Mouse (Mus musculus) adrenal gland, adult 18-20 months (tissue): ENCODE results near the gene Gabpb1. TPM values are rescaled to one million over a fixed set of nuclear protein-coding genes. Genes with fewer than 3 reads are reported as not detected.
A peak's percentile ranks its signal among the peaks of the same experiment; 100 is the strongest.
"Not testable (repeated sequence)": the region's sequence is repeated elsewhere in the genome, so short reads cannot be mapped to it uniquely, and the experiment has no call there.

Experiments
- DNase-seq, 2 experiments: peaks; one replicate each; pipeline ENCODE4 v3.0.0; 2021 to 2022; ENCODE audit warnings: low spot score in 2 of 2
- total RNA-seq, 2 experiments: library from RNA; stranded (reverse); gene quantifications; 1 replicate in 1 of 2; 2 replicates in 1 of 2; pipeline ENCODE4 v1.2.3; 2021

The Gabpb1 gene
- total RNA-seq, 2 experiments from 2014 or later = 12.9 to 23.8 TPM

- no peak for DNase-seq
Observed at GRCm38 (mm10) chr2:126644768-126645167, 31.4 kb downstream of the Gabpb1 start.

GRCm38 (mm10) chr2:126640298-126640697 lies 35.8 kb downstream of the Gabpb1 start:
- no peak for DNase-seq

- DNase-seq = no peak
Observed at GRCm38 (mm10) chr2:126635939-126636823, 40.0 kb downstream of the Gabpb1 start.

GRCm38 (mm10) chr2:126633165-126633564 lies 43.0 kb downstream of the Gabpb1 start:
- DNase-seq = no peak

GRCm38 (mm10) chr2:126628455-126628995 lies 47.6 kb downstream of the Gabpb1 start:
- DNase-seq = no peak

- DNase-seq = no peak
Observed at GRCm38 (mm10) chr2:126623138-126623537, 53.0 kb downstream of the Gabpb1 start.

GRCm38 (mm10) chr2:126622455-126622854 lies 53.7 kb downstream of the Gabpb1 start:
- no peak for DNase-seq

- DNase-seq = no peak
Observed at GRCm38 (mm10) chr2:126619249-126619704, 56.9 kb downstream of the Gabpb1 start, which contains the start of gene Hdc. Gene Hdc (minus strand): TSS chr2:126619299.

- DNase-seq = peak in 1 of 2 experiments; percentile 27
Observed at GRCm38 (mm10) chr2:126618470-126619179, 57.5 kb downstream of the Gabpb1 start.

GRCm38 (mm10) chr2:126615355-126615754 lies 60.8 kb downstream of the Gabpb1 start:
- no peak for DNase-seq

GRCm38 (mm10) chr2:126609600-126609999 lies 66.5 kb downstream of the Gabpb1 start:
- not testable (repeated sequence) for DNase-seq

GRCm38 (mm10) chr2:126607553-126608203 lies 68.5 kb downstream of the Gabpb1 start:
- no peak for DNase-seq

- no peak for DNase-seq
Observed at GRCm38 (mm10) chr2:126606688-126607062, 69.5 kb downstream of the Gabpb1 start.

- DNase-seq = no peak
Observed at GRCm38 (mm10) chr2:126606061-126606687, 70.0 kb downstream of the Gabpb1 start.

GRCm38 (mm10) chr2:126601918-126602600 lies 74.1 kb downstream of the Gabpb1 start:
- no peak for DNase-seq

GRCm38 (mm10) chr2:126600533-126600932 lies 75.6 kb downstream of the Gabpb1 start:
- DNase-seq = no peak

- DNase-seq = no peak
Observed at GRCm38 (mm10) chr2:126599005-126599404, 77.1 kb downstream of the Gabpb1 start.

GRCm38 (mm10) chr2:126598359-126598758 lies 77.8 kb downstream of the Gabpb1 start:
- no peak for DNase-seq

GRCm38 (mm10) chr2:126597279-126598241 lies 78.6 kb downstream of the Gabpb1 start:
- no peak for DNase-seq
